Mouse (Mus musculus) forebrain, embryonic 14.5 days (tissue): Measurements from ENCODE around the gene Spata5. TPM values are rescaled to one million over a fixed set of nuclear protein-coding genes. Genes with fewer than 3 reads are reported as not detected.
A peak's percentile ranks its signal among the peaks of the same experiment; 100 is the strongest.

Source experiments
- ATAC-seq: fragments of 200-750 bp; cut with Nextera tagmentation; 2 replicates; pipeline ENCODE4 v1.8.0; 2017; ENCODE audit warnings: mild to moderate bottlenecking, moderate library complexity
- DNase-seq: peaks from one replicate; pipeline ENCODE4 v3.0.0-alpha.2; 2015; ENCODE audit warnings: low spot score
- H3K27ac ChIP-seq: fragments of 300-500 bp; sonication (generic); 2 replicates; pipeline ENCODE4 v1.5.1; 2014; ENCODE audit warnings: low read depth, mild to moderate bottlenecking, control low read depth, low read length, moderate library complexity
- H3K27me3 ChIP-seq: fragments of 300-500 bp; sonication (generic); replicated peaks from 2 replicates; pipeline ENCODE4 v1.6.1; 2014; ENCODE audit warnings: low read length, control low read depth, mixed read lengths; ENCODE audit not compliant: control insufficient read depth, insufficient read depth
- H3K36me3 ChIP-seq: fragments of 300-500 bp; sonication (generic); 2 replicates; pipeline ENCODE4 v1.6.1; 2014; ENCODE audit warnings: low read length, control low read depth; ENCODE audit not compliant: control insufficient read depth, insufficient read depth
- H3K4me1 ChIP-seq: fragments of 300-500 bp; sonication (generic); 2 replicates; pipeline ENCODE4 v1.6.1; 2014; ENCODE audit warnings: antibody characterized with exemption, low read length, control low read depth; ENCODE audit not compliant: control insufficient read depth, insufficient read depth
- H3K4me2 ChIP-seq: fragments of 300-500 bp; sonication (generic); 2 replicates; pipeline ENCODE4 v1.6.1; 2014; ENCODE audit warnings: mild to moderate bottlenecking, control low read depth, low read length
- H3K4me3 ChIP-seq: fragments of 300-500 bp; sonication (generic); 2 replicates; pipeline ENCODE4 v1.5.1; 2014; ENCODE audit warnings: low read depth, low read length, control low read depth
- H3K9ac ChIP-seq: fragments of 300-500 bp; sonication (generic); 2 replicates; pipeline ENCODE4 v1.6.1; 2014; ENCODE audit warnings: mild to moderate bottlenecking, low read length, control low read depth, moderate library complexity
- H3K9me3 ChIP-seq: fragments of 300-500 bp; sonication (generic); replicated peaks from 2 replicates; pipeline ENCODE4 v1.6.1; 2016; ENCODE audit warnings: low read length, control low read depth, mixed read lengths; ENCODE audit not compliant: control insufficient read depth
- WGBS: fragments of 180-500 bp; shearing (Covaris S2); extraction: QIAGEN DNeasy Blood & Tissue Kit; methylation state at CpG from one replicate; pipeline ENCODE4 v1.1.7; 2014; 5-methylcytosine and 5-hydroxymethylcytosine counted together
- polyA plus RNA-seq: library from polyadenylated mRNA; unstranded; fragments of >200 nt; fragmentation: Nextera tagmentation; extraction: Ambion mirVana; gene quantifications from 2 replicates; pipeline ENCODE4 v1.2.1, GENCODE M21; 2014

Spata5 gene
- polyA plus RNA-seq, 1 experiment from 2014 or later, result 37.0 TPM

- 97% methylated on average over 1 of the region's 1 CpGs for WGBS
- H3K4me1 ChIP-seq, result peaks cover 19% of the 10 kb centered on the region
- no peaks in the 10 kb centered on the region for H3K9me3 ChIP-seq
- DNase-seq (no peak), ATAC-seq (no peak)
- H3K27ac ChIP-seq, result no peak overlapping the region
- H3K4me3 ChIP-seq, result no peak overlapping the region
- no peak overlapping the region for H3K4me2 ChIP-seq
- H3K36me3 ChIP-seq, result no peaks in the 10 kb centered on the region
- no peak overlapping the region for H3K9ac ChIP-seq
- H3K27me3 ChIP-seq, result no peaks in the 10 kb centered on the region
These were observed 147.8 kb downstream of the Spata5 start for GRCm38 (mm10) chr3:37567505-37567904.

- Histone ChIP-seq H3K4me2 (no peak overlapping the region), H3K4me3 (no peak overlapping the region), H3K4me1 (peaks cover 19% of the 10 kb centered on the region), H3K9ac (no peak overlapping the region), H3K9me3 (no peaks in the 10 kb centered on the region), H3K27me3 (no peaks in the 10 kb centered on the region), H3K27ac (no peak overlapping the region), H3K36me3 (no peaks in the 10 kb centered on the region)
- WGBS, result 72% methylated on average over 1 of the region's 1 CpGs
- DNase-seq, result no peak
- no peak for ATAC-seq
These were observed 149.1 kb downstream of the Spata5 start for GRCm38 (mm10) chr3:37568780-37569179.

- Histone ChIP-seq H3K36me3 (no peaks in the 10 kb centered on the region), H3K9me3 (no peaks in the 10 kb centered on the region), H3K4me1 (peaks cover 19% of the 10 kb centered on the region), H3K27me3 (no peaks in the 10 kb centered on the region), H3K4me3 (no peak overlapping the region), H3K4me2 (peak overlapping the region; percentile 34), H3K9ac (peak overlapping the region; percentile 40; the same call in 1 of the 2 replicates), H3K27ac (peak overlapping the region; percentile 74)
- ATAC-seq, result peak; percentile 94
- WGBS, result 4% methylated on average over 22 of the region's 22 CpGs
- peak; percentile 78 for DNase-seq
These were observed 150.2 kb downstream of the Spata5 start for GRCm38 (mm10) chr3:37569661-37570566.

- Histone ChIP-seq H3K36me3 (no peaks in the 10 kb centered on the region), H3K4me3 (no peak overlapping the region), H3K9ac (no peak overlapping the region), H3K4me2 (no peak overlapping the region), H3K4me1 (peaks cover 19% of the 10 kb centered on the region), H3K27me3 (no peaks in the 10 kb centered on the region), H3K27ac (no peak overlapping the region; the same call in 1 of the 2 replicates), H3K9me3 (no peaks in the 10 kb centered on the region)
- ATAC-seq, result no peak
- 30% methylated on average over 4 of the region's 4 CpGs for WGBS
- no peak for DNase-seq
These were observed 151.9 kb downstream of the Spata5 start for GRCm38 (mm10) chr3:37571633-37572032.

- H3K4me2 ChIP-seq, result no peak overlapping the region
- WGBS, result 53% methylated on average over 6 of the region's 6 CpGs
- DNase-seq (no peak), ATAC-seq (no peak)
- H3K27me3 ChIP-seq, result no peaks in the 10 kb centered on the region
- H3K36me3 ChIP-seq, result no peaks in the 10 kb centered on the region
- no peak overlapping the region for H3K4me3 ChIP-seq
- H3K9me3 ChIP-seq, result no peaks in the 10 kb centered on the region
- no peak overlapping the region for H3K9ac ChIP-seq
- H3K27ac ChIP-seq, result no peak overlapping the region
- peaks cover 19% of the 10 kb centered on the region for H3K4me1 ChIP-seq
These were observed 152.4 kb downstream of the Spata5 start for GRCm38 (mm10) chr3:37572066-37572465.

- no peaks in the 10 kb centered on the region for H3K4me1 ChIP-seq
- H3K27me3 ChIP-seq, result no peaks in the 10 kb centered on the region
- H3K27ac ChIP-seq, result no peak overlapping the region
- no peak overlapping the region for H3K9ac ChIP-seq
- DNase-seq (no peak), ATAC-seq (no peak)
- H3K36me3 ChIP-seq, result peaks cover 13% of the 10 kb centered on the region
- no peak overlapping the region for H3K4me3 ChIP-seq
- WGBS, result 96% methylated on average over 6 of the region's 6 CpGs
- no peak overlapping the region for H3K4me2 ChIP-seq
- no peaks in the 10 kb centered on the region for H3K9me3 ChIP-seq
These were observed 157.1 kb downstream of the Spata5 start for GRCm38 (mm10) chr3:37576840-37577239.

GRCm38 (mm10) chr3:37577706-37578105 lies 158.0 kb downstream of the Spata5 start:
- Histone ChIP-seq H3K36me3 (peaks cover 13% of the 10 kb centered on the region), H3K4me3 (no peak overlapping the region), H3K9me3 (no peaks in the 10 kb centered on the region), H3K4me2 (no peak overlapping the region), H3K27ac (no peak overlapping the region), H3K9ac (no peak overlapping the region), H3K4me1 (no peaks in the 10 kb centered on the region), H3K27me3 (no peaks in the 10 kb centered on the region)
- ATAC-seq (no peak), DNase-seq (no peak)
- 89% methylated on average over 3 of the region's 3 CpGs for WGBS

GRCm38 (mm10) chr3:37584576-37584975 lies 164.9 kb downstream of the Spata5 start:
- no peak for ATAC-seq
- Histone ChIP-seq H3K27me3 (no peaks in the 10 kb centered on the region), H3K9me3 (no peaks in the 10 kb centered on the region), H3K4me3 (no peak overlapping the region), H3K9ac (no peak overlapping the region), H3K36me3 (peaks cover 13% of the 10 kb centered on the region), H3K4me2 (no peak overlapping the region), H3K27ac (no peak overlapping the region), H3K4me1 (peaks cover 15% of the 10 kb centered on the region)
- DNase-seq, result no peak
- 79% methylated on average over 5 of the region's 5 CpGs for WGBS
